Mouse (Mus musculus): ENCODE data around the gene Stim2.

DNA sequence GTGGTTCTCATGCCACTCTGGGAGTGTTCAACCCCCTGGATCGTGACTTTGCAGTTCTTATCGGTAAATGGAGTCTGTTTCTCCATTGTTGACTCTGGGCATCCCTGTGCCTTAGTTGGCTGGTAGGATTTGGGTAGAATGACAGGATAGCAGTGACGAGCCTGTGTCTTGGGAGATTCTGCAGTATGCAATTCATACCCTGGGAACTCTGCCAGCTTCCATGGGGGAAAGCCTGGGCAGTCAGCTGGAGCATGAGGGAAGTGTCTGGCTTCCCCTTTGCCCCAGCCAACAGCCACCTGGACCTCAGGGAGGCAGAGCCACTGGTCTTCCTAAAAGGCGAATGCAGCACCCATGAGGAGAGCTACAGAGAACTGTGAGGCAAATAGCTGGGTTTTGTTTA lies 165.6 kb downstream of the Stim2 start:
- TF ChIP-seq CTCF (IDR thresholded peaks at IDR 0.05; ENCODE audit: control insufficient read depth, insufficient read depth, insufficient read length) (no peak), USF1 (IDR thresholded peaks at IDR 0.05; ENCODE audit: low read depth) (no peak), MAX (IDR thresholded peaks at IDR 0.05) (no peak), MYOG (IDR thresholded peaks at IDR 0.05; ENCODE audit: control insufficient read depth, extremely low read depth, insufficient read length) (no peak), CEBPB (IDR thresholded peaks at IDR 0.05; ENCODE audit: low read depth) (no peak)

All from C2C12 (cell line).